Mouse (Mus musculus) layer of hippocampus, adult 18-20 months (tissue): ENCODE measurements around the gene Itgad. TPM values are rescaled to one million over a fixed set of nuclear protein-coding genes. Genes with fewer than 3 reads are reported as not detected.

ENCODE experiments used
- DNase-seq, 2 experiments: peaks; one replicate each; pipeline ENCODE4 v3.0.0; 2022; ENCODE audit warnings: low spot score in 2 of 2
- total RNA-seq, 2 experiments: library from RNA; stranded (reverse); gene quantifications; 2 replicates each; pipeline ENCODE4 v1.2.3; 2021

The Itgad gene
- total RNA-seq, 2 experiments from 2014 or later = 0.20 to 0.71 TPM

DNA sequence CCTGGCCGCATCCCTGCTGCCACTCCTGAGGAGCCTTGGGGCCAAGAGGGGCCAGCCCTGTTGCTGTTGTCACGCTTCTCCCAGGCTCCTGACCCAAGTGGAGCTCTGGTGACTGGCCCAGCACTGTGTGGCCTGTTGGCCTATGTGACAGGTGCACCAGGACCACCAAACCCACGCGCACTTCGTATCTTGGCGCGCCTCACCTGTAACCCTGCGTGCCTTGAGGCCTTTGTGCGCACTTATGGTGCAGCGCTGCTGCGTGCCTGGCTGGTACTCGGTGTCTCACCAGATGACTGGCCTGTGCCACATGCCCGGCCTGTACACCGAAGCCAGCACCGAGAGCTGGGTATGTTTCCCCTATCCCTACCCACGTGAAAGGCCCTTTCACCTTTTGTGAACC lies 88.2 kb downstream of the Itgad start:
- no peak for DNase-seq

DNA sequence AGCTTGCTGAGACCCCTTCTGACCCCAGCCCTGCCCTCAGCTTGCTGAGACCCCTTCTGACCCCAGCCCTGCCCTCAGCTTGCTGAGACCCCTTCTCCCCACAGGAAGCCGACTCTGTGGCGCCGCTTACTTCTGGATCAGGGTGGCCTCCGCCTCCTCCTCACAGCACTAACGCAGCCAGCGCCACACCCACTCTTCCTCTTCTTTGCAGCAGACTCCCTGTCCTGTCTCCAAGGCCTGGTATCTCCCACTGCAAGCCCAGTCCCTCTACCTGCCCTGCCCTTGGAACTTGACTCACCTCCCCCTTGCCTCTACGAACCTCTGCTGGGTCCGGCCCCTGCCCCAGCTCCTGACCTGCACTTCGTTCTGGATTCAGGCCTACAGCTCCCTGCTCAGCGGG lies 89.7 kb downstream of the Itgad start:
- DNase-seq = no peak

DNA sequence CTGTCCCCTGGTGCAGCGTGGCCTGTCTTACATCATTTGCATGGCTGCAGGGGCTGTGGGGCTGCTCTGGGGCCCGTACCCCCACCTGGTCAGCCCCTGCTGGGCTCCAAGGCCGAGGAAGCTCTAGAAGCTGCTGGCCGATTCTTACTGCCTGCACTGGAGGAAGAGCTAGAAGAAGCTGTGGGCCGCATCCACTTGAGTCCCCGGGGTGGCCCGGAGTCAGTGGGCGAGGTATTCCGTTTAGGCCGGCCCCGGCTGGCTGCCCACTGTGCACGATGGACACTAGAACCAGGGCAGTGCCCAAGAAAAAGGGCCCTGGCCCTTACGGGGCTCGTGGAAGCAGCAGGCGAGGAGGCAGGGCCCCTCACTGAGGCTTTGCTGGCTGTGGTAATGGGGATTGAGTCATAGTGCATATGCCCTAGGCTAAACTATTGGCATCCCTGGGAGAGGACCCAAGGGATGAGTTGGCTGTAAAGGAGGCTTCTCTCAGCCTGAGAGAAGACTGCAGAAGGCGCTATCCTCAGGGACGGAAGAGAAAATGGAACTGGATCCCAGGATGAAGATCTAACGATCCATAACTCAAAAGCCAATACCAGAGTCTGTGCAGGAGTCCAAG lies 90.3 kb downstream of the Itgad start:
- DNase-seq = no peak

GRCm38 (mm10) chr7:128245547-128245946 lies 91.4 kb downstream of the Itgad start:
- DNase-seq = no peak

GRCm38 (mm10) chr7:128246496-128247391 lies 92.6 kb downstream of the Itgad start, which contains the start of gene Tgfb1i1:
TSS of gene Tgfb1i1 (plus strand) at chr7:128246812.
- DNase-seq = peak in 1 of 2 experiments; percentile 47

DNA sequence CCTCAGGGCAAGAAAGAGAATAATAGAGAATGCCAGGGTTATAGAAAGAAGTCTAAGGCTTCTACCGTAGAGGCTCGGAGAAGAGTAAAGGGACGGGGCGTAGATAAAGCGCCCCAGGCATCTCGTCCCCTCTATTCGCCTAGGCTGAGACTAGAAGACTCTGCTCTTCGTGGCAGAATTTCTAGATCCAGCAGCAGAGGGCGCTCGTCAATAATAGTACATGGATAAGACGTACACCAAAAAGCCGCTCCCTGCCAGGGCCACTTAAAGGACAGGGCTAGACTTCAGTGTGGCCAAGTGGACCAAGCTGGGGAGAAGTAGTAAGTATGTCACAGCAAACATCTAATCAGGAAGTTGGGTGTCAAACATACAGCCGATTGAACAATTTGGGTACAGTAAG lies 93.3 kb downstream of the Itgad start:
- peak; percentile 72 to 91 for DNase-seq

GRCm38 (mm10) chr7:128248081-128249042 lies 94.2 kb downstream of the Itgad start:
- DNase-seq = no peak

DNA sequence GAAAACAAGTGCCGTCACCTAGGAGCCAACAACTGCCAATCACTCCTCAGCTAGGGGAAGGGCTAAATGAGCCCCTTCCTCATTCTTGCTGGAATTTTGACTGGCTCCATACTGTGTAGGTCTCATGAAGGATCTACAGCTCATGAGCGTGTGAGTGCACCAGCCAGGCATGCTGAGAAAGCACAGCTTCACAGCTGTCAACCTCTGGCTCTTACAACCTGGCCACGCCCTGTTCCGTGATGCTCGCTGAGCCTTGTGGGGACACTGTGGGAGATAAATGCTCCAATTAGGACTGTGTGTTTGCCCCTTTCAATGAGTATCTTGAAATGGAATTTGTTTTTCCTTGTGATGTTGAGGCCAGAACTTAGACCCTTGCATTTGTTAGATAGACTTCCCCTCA lies 95.8 kb downstream of the Itgad start:
- DNase-seq = no peak

DNA sequence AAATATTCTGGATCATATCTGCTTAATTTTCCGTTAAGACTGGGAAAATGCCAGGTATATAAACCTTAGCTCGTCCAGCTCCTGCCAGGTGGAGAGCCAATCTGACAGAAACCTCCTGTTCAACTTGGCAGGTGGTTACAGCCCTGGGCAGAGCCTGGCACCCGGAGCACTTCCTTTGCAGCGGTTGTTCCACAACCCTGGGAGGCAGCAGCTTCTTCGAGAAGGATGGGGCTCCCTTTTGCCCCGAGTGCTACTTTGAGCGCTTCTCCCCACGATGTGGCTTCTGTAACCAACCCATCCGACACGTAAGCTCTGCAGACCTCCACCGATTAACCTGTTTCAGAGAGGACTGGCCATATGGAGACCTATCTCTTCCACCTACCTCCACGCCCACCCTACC lies 97.8 kb downstream of the Itgad start:
- no peak for DNase-seq

- DNase-seq = peak; percentile 78 to 88
These were observed 98.4 kb downstream of the Itgad start for GRCm38 (mm10) chr7:128252609-128253008.

DNA sequence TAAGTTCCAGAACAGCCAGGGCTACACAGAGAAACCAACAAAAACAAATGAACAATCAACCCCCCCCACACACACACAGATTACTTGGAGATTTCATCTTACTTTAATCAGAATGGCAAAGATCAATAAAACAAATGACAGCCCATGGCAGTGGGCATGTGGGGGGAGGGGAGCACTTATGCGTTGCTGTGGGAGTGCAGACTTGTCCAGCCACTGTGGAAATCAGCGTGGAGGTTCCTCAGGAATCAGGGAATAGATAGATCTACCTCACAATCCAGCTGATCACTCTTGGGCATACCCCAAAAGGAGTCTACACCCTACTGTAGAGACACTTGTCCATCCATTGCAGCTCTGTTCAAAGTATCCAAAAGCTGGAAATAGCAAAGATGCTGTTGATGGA lies 100.8 kb downstream of the Itgad start:
- DNase-seq = no peak

GRCm38 (mm10) chr7:128255757-128256156 lies 101.6 kb downstream of the Itgad start:
- no peak for DNase-seq

DNA sequence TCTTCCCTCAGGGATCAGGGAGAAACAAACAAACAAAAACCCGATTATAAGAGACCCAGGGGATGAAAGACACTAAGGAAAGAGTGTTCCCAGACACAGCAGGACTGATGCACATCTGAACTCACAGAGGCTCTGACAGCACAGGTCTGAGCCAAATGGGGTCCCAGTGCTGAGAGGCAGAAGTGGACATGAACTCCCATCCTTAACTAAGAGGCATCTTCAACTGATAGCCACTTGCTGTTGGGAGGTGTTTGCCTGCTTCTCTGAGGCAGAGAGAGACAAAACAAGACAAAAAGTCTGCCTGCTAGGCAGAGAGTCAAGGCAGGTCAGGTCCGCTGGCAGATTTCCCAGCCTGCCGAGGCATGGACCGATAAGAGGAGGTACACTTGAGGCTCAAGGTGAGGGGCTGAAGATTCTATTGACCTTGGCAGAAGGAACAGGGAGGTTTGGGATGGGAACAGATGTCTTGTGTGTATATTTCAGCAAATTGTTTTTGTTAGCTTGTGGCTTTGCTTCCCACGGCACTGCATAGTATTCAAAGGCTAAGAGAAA lies 102.7 kb downstream of the Itgad start:
- no peak for DNase-seq

GRCm38 (mm10) chr7:128265411-128265810 lies 111.2 kb downstream of the Itgad start, which contains the start of gene Slc5a2:
TSS of gene Slc5a2 (plus strand) at chr7:128265657.
- no peak for DNase-seq

DNA sequence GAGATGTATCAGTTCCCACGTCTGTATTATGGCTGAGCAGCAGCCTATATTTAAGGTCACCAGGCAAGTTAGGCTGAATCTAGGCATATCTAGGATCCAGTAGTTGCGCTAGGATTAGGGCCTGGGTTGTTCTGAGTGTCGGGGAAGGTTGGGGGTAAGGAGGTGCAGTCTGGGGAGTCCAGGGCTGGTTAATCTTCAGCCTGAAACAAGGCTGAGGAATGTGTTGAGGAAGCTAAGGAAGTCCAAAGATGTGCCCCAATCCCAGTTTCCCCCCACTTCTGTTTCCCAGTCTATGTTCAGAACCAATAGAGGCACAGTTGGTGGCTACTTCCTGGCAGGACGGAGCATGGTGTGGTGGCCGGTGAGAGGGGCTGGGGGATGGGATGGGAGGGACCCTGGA lies 111.9 kb downstream of the Itgad start:
- DNase-seq = no peak

DNA sequence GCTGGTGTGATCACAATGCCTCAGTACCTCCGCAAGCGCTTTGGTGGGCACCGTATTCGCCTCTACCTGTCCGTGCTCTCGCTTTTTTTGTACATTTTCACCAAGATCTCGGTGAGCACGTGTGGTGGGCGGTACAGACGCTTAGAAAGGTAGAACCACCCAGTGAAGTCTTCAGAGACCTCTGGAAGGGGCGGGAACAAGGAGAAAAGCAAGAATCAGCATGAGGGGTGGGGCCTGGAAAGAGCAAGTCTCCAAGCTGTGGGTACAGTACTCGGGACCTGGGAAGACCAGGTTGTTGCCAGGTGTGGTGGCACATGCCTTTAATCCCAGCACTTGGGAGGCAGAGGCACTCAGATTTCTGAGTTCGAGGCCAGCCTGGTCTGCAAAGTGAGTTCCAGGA lies 113.2 kb downstream of the Itgad start:
- DNase-seq = no peak

GRCm38 (mm10) chr7:128267813-128268212 lies 113.6 kb downstream of the Itgad start:
- DNase-seq = no peak

DNA sequence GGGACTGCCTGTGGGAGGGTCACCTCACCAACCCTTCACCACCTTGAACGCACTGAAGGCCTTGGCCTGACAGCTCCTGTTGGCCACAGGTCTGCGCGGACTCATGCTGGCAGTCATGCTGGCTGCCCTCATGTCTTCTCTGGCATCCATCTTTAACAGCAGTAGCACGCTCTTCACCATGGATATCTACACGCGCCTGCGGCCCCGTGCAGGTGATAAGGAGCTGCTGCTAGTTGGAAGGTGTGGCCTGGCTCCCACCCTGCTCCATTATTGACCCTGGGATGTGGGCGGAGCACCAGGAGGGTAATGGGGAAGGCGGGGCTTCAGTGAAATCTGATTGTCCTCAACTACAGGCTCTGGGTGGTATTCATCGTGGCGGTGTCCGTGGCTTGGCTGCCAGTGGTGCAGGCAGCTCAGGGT lies 116.3 kb downstream of the Itgad start:
- no peak for DNase-seq

DNA sequence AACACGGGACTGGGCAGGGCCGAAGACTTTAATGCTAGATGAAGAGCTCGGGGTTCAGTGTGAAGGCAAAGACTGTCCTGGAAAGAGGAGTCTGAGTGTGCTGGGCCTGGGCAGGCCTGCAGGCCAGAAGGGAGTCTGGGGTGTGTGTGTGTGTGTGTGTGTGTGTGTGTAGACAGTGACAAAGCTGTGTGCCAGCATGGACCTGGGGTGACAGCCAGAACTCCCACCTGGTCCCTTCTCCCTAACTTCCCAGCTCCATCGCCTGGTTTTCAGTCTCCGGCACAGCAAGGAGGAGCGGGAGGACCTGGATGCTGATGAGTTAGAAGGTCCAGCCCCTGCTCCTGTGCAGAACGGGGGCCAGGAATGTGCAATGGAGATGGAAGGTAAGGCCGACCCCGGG lies 117.3 kb downstream of the Itgad start:
- DNase-seq = no peak
